Mouse (Mus musculus) lung, postnatal 10 days (tissue): ENCODE measurements around the gene Rin1.
A peak's percentile ranks its signal among the peaks of the same experiment; 100 is the strongest.
"Not testable (repeated sequence)": the region's sequence is repeated elsewhere in the genome, so short reads cannot be mapped to it uniquely, and the experiment has no call there.

Source experiments
- DNase-seq: peaks from one replicate; pipeline ENCODE4 v3.0.0; 2021

Gene Rin1

GRCm38 (mm10) chr19:5069978-5070377 lies 19.7 kb downstream of the Rin1 start:
- DNase-seq = no peak

- no peak for DNase-seq
Measured at GRCm38 (mm10) chr19:5071077-5071476, 20.8 kb downstream of the Rin1 start.

DNA sequence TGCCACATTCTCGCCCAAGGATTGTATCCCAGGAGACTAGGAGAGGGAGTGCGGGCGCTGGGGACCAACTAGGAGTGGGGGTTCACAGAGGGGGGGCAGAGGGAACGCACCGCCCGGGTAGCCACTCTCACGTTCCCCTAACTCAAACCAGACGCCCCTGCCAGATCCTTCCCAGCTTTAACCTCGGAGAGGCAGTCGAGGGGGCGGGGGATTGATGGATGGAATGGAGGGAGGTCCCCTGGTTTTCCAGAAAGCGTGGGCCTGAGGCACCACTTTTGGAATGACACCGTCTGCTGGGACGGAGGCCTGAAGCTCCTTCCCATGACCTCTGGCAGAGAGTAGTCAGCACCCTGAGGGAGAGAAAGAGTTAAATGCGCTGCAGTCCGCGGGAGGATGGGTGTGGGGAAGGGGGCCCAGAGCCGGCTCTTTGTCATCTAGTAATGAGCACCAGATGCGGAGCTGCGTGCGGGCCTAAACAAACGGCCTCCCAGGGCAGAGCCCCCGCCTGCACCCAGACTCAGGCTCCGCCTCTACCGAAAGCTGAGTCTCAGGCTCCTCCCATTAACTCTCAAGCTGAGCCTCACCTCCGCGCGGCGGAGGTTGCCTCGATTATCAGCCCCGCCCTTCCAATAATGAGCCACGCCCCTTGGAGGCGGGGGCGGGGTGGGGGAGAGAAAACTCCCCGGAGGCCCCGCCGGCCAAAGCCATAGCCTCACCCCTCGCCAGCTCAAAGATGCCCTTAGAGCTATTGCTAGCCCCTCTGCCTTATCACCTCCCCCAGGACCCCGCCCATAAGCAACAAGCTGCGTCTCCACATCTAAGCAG lies 21.5 kb downstream of the Rin1 start:
- DNase-seq = peak; percentile 93

GRCm38 (mm10) chr19:5072389-5073019 lies 22.2 kb downstream of the Rin1 start:
- DNase-seq = peak; percentile 67

GRCm38 (mm10) chr19:5073028-5073427 lies 22.7 kb downstream of the Rin1 start:
- peak; percentile 72 for DNase-seq

- DNase-seq = no peak
Measured at GRCm38 (mm10) chr19:5073518-5073917, 23.2 kb downstream of the Rin1 start.

DNA sequence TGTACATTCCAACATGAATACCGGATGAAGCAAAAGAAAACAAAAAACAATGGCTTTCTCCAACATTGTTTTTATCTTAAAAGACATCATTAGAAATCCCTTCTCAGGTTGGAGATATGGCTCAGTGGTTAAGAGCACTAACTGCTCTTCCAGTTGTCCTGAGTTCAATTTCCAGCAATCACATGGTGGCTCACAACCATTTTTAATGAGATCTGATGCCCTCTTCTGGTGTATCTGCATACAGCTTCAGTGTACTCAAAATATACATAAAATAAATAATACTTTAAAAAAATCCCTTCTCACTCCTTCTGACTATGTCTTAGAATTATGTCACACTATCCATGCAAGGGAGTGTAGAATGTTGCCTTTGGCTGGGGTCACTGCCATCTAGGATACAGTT lies 29.0 kb downstream of the Rin1 start:
- DNase-seq = no peak

DNA sequence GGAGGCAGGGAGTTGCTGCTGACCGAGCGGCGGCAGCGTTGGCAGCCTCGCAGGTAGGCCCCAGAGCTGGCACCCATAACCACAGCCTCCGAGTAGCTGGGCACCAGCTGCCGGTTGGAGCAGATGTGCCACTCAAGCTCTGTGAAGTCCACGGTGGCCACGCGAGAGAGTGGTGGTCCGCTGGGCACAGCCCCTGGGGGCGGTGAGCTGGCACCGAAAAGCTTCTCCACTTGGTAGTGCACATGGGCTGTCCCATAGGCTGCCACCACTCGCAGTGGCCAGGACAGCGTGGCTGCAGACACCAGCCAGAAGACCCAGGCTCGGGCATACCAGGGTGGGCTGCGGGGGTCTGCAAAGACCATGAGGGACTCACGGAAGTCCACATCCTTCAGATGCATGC lies 31.7 kb downstream of the Rin1 start:
- no peak for DNase-seq

- no peak for DNase-seq
Measured at GRCm38 (mm10) chr19:5082596-5082995, 32.3 kb downstream of the Rin1 start.

GRCm38 (mm10) chr19:5083961-5084833 lies 33.9 kb downstream of the Rin1 start:
- no peak for DNase-seq

- no peak for DNase-seq
Measured at GRCm38 (mm10) chr19:5084834-5085144, 34.5 kb downstream of the Rin1 start.

DNA sequence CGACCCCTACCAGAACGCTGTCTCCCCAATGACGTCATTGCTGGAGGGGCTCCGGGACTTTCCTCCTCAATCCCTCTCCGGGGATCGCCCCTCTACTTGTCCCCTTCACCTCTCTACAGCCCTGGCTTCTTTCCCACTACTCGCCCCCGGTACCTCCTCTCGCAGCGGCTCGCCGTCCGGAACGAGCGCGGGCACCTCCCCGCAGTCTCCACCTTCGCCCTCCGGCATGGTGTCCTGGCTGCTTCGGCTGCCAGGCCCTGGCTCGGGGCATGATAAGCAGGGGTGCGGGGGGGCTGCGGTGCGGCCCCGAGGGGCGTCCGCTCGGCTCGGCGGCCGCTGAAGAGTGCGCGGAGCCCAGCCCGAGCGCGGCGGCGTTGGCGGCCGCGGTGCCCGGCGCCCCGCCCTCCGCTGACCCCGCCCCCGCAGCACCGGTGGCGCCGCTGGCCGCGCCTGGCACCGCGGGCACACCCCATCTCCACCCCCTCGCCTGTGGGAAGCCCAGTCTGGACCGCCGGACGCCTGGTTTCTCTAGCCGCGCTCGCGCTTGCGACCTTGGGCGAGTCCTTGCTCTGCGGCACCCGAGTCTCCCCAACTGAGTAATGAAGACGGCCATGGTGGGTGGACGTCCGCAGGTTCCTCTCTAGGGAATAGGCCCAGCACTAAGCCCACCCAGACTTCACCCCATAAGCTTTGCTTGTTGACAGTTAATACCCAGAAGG lies 35.0 kb downstream of the Rin1 start, which contains the start of gene Tmem151a:
TSS of gene Tmem151a (minus strand) at position 387 of the 719 bp plus-strand sequence.
- no peak for DNase-seq

DNA sequence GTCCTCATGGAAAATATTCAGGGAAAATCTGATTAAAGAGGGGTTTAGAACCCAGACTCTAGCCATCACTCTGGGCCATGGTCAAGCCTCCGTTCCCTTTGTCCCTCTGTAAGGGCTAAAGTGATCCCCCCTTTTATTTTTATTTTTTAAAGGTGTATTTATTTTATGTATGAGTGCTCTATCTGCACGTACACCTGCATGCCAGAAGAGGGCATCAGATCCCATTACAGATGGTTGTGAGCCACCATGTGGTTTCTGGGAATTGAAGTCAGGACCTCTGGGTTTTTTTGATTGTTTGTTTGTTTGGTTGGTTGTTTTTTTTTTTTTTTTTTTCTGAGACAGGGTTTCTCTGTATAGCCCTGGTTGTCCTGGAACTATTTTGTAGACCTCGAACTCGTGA lies 36.3 kb downstream of the Rin1 start:
- DNase-seq = not testable (repeated sequence)

GRCm38 (mm10) chr19:5087884-5088728 lies 37.8 kb downstream of the Rin1 start, which contains the start of gene Yif1a:
Gene Yif1a (plus strand): TSS chr19:5088538.
- peak; percentile 98 for DNase-seq

- DNase-seq = no peak
Measured at GRCm38 (mm10) chr19:5089324-5089723, 39.0 kb downstream of the Rin1 start.

DNA sequence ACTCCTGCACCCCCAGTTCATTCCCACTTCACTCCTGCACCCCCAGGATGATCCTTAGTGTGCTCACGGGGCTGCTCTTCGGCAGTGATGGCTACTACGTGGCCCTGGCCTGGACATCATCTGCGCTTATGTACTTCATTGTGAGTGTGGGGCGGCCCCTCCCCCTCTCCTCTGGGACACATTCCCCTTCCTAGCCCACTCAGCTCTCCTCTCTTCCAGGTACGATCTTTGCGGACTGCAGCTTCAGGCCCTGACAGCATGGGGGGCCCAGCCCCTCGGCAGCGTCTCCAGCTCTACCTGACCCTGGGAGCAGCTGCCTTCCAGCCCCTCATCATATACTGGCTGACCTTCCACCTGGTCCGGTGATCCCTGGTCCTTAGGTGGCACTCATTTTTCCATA lies 41.8 kb downstream of the Rin1 start:
- no peak for DNase-seq

DNA sequence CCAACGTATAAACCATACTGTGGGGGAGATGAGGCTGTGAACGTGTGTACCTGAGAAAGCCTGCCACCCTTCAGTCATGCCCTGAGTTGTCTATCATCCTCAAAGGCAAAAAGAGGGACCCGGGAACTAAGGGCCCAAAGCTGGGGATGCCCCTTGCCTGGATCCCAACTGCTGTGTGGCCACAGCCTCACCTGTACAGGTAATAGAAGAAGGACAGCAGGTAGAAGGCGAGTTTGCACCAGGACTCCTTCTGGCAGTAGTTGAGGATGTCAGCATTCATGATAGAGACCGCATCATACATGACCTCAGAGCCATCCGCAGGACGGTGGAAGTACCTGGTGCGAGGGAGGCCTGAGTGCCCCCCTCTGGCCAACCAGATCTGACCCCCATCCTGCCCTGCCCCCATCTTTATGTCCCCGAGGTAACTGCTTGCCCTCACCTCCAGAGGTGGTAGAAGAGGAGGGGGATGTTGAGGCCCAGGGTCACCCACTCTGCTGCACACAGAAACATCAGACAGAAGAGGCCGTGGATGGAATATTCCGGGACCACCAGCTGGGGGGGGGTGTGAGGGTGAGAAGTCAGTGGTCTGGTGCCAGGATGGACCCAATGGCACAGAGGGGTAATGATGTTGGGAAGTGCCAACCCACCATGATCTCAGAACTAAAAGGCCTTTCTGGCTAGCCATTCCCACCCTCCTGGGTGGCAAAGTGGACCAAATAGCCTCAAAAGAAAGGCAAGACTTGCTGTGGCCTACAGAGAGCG lies 43.4 kb downstream of the Rin1 start:
- DNase-seq = no peak

GRCm38 (mm10) chr19:5094243-5094632 lies 44.0 kb downstream of the Rin1 start:
- DNase-seq = peak; percentile 96

GRCm38 (mm10) chr19:5094746-5095417 lies 44.6 kb downstream of the Rin1 start:
- DNase-seq = no peak

- no peak for DNase-seq
Measured at GRCm38 (mm10) chr19:5095887-5096474, 45.7 kb downstream of the Rin1 start.
